Mouse (Mus musculus) hematopoietic stem cell, adult 5-6 weeks (primary cell): ENCODE data around the gene Iba57. TPM values are rescaled to one million over a fixed set of nuclear protein-coding genes. Genes with fewer than 3 reads are reported as not detected.
"Not testable (repeated sequence)": the region's sequence is repeated elsewhere in the genome, so short reads cannot be mapped to it uniquely, and the experiment has no call there.

Experiments
- ATAC-seq, 2 experiments: fragments of 125-278 bp in 1 of 2; replicated peaks in 1 of 2; 2 replicates each; pipeline ENCODE4 v1.8.0; 2016 to 2017; ENCODE audit warnings: inconsistent platforms in 2 of 2, mild to moderate bottlenecking in 2 of 2, moderate number of reproducible peaks in 2 of 2, low read depth in 1 of 2, moderate TSS enrichment in 1 of 2; ENCODE audit not compliant: low FRiP score in 2 of 2, poor library complexity in 2 of 2, severe bottlenecking in 2 of 2, insufficient read depth in 1 of 2, low TSS enrichment in 1 of 2
- total RNA-seq: library from RNA; stranded (forward); fragments of 172-1452, 232-1000 nt; gene quantifications from 2 replicates; pipeline ENCODE4 v1.2.3, GENCODE M21; 2017

The Iba57 gene
- 5.6 and 6.1 TPM in 2 replicates for total RNA-seq

DNA sequence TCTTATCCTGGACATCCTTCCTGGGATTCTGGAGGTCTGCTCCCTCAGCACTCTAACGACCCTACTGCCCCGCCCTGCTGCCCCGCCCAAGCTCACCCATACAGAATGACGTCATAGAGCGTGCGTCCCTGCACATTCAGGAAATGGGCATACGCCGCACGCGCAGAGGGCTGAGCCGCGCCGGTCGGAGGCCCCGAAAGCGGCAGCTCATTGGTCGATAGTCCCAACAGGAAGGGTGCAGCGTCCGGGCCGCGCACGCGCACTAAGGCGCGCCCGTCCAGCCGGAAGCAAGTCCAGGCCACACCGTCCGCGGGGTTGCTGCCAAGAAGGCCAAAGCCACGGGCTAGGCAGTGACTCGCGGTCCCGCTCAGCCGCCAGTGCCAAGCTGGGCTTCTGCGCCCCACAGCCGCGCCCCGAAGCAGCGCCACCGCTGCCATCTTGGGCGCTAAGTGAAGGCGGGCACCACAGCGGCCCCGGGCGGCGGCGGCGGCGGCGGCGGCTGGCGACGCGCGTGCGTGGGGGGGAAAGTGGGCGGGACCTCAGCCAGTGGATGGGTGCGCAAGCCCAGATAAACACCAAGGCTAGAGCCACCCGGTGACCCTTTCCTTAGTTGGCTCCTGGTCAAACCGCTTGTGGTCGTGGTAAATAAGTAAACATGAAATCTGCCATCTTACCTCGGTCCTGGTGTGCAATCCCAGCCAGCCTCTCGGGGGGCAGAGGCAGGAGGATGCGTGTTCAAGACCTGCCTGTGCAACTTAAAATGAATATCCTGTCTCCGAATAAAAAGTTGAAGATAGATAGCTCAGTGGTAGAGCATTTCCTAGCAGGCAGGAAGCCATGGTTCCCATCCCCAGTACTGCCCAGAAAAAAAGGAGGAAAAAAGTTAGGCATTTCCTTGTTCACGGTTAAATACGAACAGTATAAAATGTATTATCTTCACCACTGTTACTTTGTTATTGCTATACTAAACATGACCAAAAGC is at the start of gene Iba57:
TSS of gene Iba57 (minus strand) at position 485 of the 982 bp plus-strand sequence.
- peak; percentile 95 to 97 for ATAC-seq

DNA sequence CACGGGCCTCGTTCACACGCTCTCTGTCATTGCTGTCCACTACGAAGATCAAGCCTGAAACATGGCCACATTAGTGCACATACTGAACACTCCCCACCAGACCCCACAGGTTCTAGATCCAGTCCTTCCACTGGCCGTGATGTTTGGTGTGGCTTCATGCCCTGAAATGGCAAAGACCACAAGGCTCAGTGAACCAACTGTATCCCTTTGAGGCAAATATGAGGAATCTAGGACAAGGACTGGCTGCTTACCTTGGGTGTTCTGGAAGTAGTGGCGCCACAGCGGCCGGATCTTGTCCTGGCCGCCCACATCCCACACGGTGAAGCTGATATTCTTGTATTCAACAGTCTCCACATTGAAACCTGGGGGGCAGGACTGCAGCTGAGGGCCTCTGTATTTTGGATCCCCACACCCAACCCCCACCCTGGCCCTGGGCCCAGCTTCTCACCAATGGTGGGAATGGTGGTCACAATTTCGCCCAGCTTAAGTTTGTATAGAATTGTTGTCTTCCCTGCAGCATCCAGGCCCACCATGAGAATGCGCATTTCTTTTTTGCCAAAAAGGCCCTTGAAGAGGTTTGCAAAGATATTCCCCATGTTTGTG is 49.5 kb upstream of the Iba57 start:
- ATAC-seq: no peak

- ATAC-seq: peak; percentile 54 to 65
Observed at GRCm38 (mm10) chr11:59212320-59212719, 48.8 kb upstream of the Iba57 start.

GRCm38 (mm10) chr11:59211561-59211960 is 48.0 kb upstream of the Iba57 start:
- ATAC-seq: not testable (repeated sequence)

DNA sequence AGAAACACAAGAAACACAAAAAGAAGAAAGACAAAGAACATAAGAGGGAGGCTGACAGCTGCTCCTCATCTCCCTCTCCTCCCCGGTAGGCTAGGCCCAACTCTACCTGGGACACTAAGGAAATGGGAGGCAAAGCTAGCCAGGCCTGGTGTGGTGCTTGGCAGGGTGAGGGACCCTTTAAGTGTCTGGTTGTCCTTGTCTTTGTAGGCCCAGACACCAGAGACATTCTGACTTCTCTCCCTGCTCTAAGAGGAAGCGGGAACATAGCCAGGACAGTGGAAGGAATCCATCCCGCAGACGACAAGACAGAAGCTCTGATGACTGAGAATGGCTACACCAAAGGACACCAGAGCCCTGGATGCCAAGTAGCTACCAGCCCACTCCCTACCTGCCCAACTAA is 46.5 kb upstream of the Iba57 start:
- ATAC-seq: no peak

DNA sequence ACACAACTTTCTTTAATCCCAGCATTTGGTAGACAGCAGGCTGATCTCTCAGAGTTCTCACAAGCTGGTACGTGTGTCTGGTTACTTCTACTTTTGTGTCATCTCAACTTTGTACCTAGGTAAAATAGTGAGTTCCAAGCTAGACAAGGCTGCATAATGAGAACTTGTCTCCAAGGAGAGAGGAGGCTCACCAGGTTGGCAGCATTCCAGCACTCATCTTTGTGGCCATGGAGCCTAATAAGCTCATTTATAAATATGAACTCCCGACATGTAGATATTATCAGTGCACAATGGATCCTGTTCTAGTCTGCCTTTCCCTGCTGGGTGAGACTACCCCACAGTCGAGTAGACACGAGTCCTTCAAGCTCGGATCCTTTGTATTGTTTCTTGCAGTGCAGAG is 46.0 kb upstream of the Iba57 start:
- ATAC-seq: no peak

GRCm38 (mm10) chr11:59209003-59209441 is 45.5 kb upstream of the Iba57 start:
- ATAC-seq: peak; percentile 37 to 47; a peak in 3 of 4 replicates

DNA sequence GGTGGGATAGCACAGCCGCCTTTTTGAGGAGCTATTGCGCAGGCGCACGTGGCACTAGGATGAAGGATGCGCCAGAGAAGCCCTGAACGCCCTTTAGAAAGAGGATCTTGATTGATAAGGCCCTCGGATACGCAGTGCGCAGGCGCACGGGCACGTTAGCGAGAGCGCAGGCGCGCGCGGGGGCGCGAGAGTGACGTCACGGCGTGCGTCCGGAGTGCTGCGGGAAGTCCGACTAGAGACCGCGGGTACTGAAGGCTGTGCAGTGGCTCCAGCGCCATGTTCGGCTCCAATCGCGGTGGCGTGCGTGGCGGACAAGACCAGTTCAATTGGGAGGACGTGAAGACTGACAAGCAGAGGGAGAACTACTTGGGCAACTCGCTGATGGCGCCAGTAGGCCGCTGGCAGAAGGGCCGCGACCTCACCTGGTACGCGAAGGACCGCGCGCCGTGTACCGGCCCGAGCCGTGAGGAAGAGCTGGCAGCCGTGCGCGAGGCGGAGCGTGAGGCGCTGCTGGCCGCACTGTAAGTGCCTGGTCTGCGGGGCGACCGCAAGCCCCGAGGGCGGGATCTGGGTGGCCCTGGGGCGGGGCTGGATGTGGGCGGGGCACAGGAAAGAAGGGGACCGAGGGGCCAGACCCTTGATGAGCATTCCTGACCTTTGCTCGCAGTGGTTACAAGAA is 44.8 kb upstream of the Iba57 start, which contains the start of gene 2310033P09Rik:
TSS of gene 2310033P09Rik (plus strand) at position 169 of the 679 bp plus-strand sequence.
- peak; percentile 63 to 67 for ATAC-seq

GRCm38 (mm10) chr11:59202081-59202995 is 38.8 kb upstream of the Iba57 start, which contains the start of gene Mrpl55:
Mrpl55 (plus strand) TSS chr11:59202486.
- peak; percentile 93 to 94 for ATAC-seq

DNA sequence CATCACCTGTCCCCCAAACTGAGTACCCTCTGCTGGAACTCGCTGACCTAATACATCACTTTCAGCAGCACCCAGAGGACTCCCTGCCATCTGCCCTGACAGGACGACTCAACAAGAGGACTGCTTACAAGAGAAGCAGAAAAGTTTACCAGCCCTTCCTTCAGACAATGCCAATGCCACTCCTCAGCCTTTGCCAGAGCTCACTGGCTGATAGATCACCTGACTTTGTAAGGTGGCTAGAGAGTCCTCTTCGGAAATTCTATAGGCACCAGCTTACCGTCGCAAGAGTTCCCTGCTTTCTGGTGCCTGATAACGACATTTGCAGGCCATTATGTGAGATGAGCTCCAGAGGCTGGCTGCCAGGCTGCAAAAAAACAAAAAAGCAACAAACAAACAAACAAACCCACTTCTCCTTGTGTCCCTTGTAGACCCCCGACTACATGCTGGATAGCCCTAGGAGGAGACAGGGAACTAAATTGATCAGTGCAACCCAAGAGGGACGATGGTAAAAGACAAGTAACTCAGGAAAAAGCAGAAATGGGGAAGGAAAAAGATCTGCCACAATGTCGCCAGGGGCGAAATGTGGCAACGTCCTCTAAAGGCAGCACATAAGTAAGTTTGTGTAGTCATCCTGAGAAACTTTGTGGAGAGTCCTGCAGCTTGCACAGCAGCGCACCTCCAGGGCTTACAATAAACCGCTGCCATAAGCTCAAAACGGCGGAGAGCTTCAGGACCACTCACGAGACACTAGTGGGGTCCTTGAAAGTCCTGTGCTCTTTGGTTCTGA is 37.9 kb upstream of the Iba57 start:
- ATAC-seq: peak in 1 of 2 experiments; percentile 64; a peak in 1 of 4 replicates

DNA sequence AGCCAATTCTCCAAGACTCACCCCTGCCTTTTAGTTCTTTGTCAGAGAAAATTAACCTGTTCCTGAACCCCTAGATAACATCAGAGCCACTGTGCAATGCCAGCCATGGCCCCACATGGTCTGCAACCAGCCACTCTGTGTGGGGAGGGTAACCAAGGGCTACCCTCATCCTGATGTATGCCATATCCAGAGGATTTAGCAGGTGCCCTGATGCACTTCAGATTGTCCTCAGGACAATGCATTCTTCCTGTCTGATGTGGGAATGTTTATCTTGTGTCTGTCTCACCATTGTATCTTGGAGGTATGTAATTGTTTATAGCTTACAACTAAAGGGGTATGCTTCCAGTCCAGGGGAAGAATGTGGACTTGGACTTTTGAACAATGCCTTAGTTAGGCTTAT is 32.7 kb upstream of the Iba57 start:
- no peak for ATAC-seq

GRCm38 (mm10) chr11:59192059-59192386 is 28.5 kb upstream of the Iba57 start, which contains the start of gene Guk1:
Guk1 (minus strand) TSS chr11:59192212.
- ATAC-seq: no peak

GRCm38 (mm10) chr11:59191231-59192058 is 27.9 kb upstream of the Iba57 start:
- peak; percentile 90 to 94 for ATAC-seq

DNA sequence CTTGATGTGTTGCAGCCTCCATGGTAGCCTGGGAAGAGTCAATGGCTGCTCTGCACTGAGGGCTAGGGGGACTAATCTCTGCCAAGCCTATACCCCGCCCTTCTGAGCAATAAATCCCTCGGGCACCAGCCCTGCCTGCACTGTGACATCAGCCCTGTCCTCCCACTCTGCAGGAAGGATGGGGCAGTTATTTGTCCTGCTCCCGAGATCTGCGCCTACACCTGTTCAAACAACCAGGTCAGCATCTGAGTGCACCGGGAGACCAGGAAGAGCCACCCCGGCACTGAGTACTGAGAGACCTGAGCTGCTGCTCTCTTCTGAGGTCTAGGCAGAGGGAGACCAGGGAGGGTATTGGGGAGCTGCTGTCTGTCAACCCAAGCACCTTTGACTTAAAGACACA is 24.2 kb upstream of the Iba57 start:
- no peak for ATAC-seq

GRCm38 (mm10) chr11:59185490-59185889 is 22.0 kb upstream of the Iba57 start:
- ATAC-seq: no peak
